Mouse (Mus musculus): ENCODE data around the gene Tpsb2. TPM values are rescaled to one million over a fixed set of nuclear protein-coding genes. Genes with fewer than 3 reads are reported as not detected.

Tpsb2 gene
- not detected in 2 replicates for total RNA-seq (2017)

DNA sequence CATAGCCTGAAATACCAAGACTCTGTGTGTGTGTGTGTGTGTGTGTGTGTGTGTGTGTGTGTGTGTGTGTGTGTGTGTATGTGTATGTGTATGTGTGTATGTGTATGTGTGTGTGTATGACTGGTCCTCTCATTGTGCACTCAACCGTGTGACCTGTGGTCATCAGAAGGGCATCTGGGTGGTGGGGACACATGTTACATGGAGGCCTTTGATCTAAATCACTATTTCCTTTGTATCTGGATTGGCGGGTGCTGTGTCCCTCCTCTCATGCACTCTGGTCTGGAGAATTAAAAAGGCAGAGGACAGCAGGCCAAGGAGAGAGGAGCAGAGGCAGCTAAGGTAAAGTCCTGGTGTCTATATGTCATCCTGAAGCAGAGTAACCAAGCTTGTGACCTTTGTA lies at the start of gene Tpsb2:
Tpsb2 (plus strand) TSS at position 301 of the 400 bp plus-strand sequence.
- ATAC-seq (ENCODE audit: extremely low read depth, insufficient number of reproducible peaks, low FRiP score, poor library complexity, severe bottlenecking): no peak

DNA sequence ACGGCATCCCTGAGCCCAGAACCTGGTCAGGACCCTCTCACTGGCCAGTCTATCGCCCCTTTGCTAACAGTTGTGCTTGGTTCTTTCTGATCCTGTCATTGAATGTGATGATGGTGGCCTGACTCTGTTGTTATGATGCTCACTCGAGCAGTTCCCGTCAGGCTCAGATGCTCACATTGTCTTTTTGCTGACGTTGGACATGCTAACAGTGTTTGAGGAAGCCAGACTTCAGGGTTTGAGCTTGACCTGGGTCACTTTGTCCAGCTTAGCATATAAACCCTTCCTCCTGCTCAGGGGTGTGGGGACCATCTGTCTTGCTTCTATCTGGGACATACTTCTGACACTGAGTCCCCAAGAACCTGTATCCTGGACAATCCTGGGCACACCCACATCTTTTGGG lies 47.8 kb upstream of the Tpsb2 start, which contains the start of gene Prss29:
Prss29 (plus strand) TSS at position 301 of the 400 bp plus-strand sequence.
- no peak for ATAC-seq (ENCODE audit: extremely low read depth, insufficient number of reproducible peaks, low FRiP score, poor library complexity, severe bottlenecking)

DNA sequence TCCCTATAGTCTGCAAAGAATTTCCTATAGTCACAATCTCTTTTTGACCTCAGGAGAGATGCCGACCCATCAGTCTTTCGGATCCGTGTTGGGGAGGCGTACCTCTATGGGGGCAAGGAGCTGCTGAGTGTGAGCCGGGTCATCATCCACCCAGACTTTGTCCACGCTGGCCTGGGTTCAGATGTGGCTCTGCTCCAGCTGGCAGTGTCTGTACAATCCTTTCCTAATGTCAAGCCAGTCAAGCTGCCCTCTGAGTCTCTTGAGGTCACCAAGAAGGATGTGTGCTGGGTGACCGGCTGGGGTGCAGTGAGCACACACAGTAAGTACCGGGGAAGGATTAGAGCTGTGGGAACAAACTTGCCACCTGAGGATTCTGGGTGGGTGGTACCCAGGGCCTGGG lies 45.3 kb upstream of the Tpsb2 start:
- no peak for ATAC-seq (ENCODE audit: extremely low read depth, insufficient number of reproducible peaks, low FRiP score, poor library complexity, severe bottlenecking)

DNA sequence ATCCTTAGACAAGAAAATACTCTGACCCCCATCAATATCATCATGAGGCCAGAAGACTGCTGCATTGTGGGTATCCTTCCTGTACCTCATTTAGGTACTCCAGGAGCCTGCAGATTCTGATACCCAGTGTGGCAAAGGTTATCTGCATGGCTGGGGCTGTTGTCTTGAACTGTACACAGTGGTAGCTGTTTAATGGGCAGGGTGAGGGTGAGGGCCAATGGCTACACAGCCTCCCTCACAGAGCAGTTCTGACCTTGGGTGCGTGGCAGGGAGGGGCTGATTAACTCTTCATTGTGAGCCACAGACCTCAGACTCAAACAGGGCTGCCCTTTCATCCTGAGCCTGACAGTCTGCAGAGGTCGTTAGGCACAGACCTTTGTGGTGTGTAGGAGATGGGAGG lies 43.2 kb upstream of the Tpsb2 start:
- ATAC-seq (ENCODE audit: extremely low read depth, insufficient number of reproducible peaks, low FRiP score, poor library complexity, severe bottlenecking): no peak

DNA sequence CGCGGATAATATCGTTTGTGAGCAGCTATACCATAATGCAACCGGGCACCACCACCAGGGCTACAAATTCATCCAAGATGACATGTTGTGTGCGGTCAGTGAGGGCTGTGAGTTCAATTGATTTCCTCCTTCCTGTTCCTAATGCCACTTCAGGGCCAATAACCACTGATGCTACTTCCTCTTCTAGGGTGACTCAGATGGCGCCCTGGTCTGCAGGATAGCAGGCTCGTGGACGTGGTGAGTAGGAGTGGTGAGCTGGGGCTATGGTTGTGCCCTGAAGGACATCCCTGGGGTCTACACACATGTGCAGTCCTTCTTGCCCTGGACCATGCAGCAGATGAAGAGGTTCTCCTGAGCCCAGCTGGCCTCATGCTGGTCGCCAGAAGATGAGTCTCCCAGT lies 33.8 kb upstream of the Tpsb2 start:
- no peak for ATAC-seq (ENCODE audit: extremely low read depth, insufficient number of reproducible peaks, low FRiP score, poor library complexity, severe bottlenecking)

DNA sequence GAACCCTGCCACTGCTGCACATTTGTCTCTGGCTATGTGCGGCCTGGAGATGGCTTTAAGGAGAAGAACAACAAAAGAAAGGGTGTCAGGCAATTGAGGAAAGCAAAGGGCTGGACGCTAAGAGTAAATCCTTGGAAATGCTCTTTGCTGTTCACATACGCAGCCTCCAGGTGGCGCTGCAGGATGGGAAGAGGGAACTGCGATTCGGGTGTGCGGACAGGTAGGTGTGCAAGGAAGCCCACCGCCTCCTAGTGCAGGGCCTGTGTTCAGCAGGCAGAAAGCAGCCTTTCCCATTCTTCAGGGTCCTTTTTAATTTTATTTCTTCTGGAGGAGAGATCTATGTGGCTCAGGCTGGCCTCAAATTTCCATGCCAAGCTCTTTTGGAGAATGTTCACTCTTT lies 32.2 kb upstream of the Tpsb2 start:
- ATAC-seq (ENCODE audit: extremely low read depth, insufficient number of reproducible peaks, low FRiP score, poor library complexity, severe bottlenecking): no peak

DNA sequence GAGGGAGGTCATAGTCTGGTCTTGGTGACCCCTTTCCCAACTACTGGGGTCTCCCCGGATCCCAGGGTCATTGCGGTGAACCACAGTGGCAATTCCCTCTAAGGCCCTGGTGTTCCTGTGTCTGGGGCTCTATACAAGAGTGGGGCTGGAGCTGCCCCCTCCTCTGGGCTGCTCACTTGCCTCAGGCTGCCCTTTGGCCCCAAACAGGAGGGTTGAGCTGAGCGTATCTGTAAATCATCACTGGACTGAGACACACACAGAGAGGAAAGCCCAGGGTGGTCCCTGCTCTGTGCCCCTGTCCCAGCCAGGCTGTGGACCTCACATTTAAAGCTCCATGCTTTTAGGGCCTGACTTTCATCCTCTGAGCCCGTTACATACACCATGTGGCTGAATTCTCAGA lies 27.9 kb upstream of the Tpsb2 start:
- no peak for ATAC-seq (ENCODE audit: extremely low read depth, insufficient number of reproducible peaks, low FRiP score, poor library complexity, severe bottlenecking)

DNA sequence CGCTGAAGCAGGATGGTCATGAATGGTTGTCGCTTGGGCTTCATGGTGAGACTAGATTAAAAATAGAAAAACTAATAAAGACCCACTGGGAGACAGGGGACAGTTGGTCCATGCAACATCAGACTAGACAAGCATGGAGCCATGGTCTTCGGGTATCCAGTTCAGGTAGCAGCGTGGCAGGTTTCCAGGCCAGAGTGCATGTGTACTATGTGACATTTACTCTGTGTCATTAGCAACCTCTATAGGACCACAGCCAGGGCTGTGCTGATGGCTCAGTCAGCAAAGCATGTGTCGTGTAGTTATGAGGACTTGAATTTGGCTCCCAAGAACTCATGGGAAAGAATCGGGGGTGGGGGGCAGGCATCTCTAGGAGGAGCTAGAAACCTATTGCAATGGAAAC lies 26.1 kb upstream of the Tpsb2 start:
- ATAC-seq (ENCODE audit: extremely low read depth, insufficient number of reproducible peaks, low FRiP score, poor library complexity, severe bottlenecking): no peak

DNA sequence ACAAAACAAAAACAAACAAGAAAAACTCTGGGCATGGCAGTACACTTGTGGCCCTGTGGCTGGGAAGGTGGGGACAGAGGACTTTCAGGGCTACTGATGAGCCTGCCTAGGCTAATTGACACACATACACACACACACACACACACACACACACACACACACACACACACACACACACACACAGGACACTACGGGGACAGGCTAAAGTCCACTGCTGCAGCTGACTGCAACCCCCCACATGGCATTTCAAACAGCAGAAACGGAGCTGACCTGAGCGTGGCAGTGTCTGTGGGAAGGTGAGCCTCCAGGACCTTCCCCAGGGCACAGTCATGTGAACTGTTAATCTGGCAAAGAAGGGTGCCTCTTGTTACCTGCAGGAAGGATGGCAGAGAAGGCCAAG lies 24.6 kb upstream of the Tpsb2 start:
- ATAC-seq (ENCODE audit: extremely low read depth, insufficient number of reproducible peaks, low FRiP score, poor library complexity, severe bottlenecking): no peak

DNA sequence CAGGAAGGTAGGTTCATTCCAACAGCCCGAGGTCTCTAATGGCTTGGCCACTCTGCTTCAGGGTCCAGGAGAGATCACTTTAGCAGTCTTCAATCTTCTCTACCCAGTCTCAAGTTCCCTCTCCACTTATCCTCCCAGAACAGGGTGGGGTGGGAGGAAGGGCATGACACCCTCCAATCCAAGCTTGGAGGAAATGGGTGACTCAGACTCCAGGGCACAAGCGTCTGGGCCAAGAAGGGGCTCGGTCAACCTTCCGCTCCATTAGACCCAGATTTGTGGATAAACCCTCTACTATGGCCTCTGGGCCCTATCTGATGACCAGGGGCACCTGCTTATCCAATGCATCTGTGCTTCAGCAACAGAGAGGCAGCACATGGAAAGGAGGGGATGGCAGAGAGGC lies 20.6 kb upstream of the Tpsb2 start, which contains the start of gene Tpsab1:
Tpsab1 (minus strand) TSS at position 101 of the 400 bp plus-strand sequence.
- no peak for ATAC-seq (ENCODE audit: extremely low read depth, insufficient number of reproducible peaks, low FRiP score, poor library complexity, severe bottlenecking)

DNA sequence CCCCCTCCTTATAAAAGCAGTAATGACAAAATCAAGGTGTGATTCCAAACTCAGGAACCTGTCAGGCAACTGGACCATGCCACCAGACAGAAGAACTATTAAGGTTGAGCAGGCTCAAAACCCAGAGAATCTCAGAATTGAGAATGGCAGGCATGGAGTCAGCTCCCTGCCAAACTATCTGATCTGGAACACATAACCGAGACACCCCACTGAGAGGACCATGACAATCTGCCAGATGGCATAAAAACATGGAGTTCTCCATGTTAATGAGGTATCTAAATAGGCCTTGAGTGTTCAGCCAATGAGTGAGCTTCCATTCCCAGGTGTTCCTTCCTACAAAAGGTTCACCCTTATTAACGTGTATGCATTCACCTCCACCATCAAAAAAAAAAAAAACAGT lies 4.8 kb upstream of the Tpsb2 start:
- no peak for ATAC-seq (ENCODE audit: extremely low read depth, insufficient number of reproducible peaks, low FRiP score, poor library complexity, severe bottlenecking)

DNA sequence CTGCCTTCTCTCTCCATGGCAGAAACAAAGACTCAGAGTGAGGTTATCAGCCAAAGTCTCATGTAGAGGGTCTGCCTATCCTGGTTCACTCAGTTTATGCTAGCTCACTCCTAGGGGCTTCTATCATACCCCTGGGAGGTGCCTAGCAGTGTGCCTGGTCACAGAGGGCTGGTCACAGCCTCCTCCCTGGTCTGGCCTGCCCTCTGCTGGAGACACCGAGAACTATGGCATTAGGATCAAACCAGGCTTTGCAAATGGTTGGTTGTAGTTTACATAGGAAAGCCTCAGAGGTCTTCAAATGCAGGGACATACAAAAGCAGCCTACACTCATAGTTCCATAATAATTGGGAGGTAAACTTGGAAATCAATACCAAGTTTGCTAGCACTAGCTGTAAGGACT lies 2.4 kb upstream of the Tpsb2 start:
- ATAC-seq (ENCODE audit: extremely low read depth, insufficient number of reproducible peaks, low FRiP score, poor library complexity, severe bottlenecking): no peak

DNA sequence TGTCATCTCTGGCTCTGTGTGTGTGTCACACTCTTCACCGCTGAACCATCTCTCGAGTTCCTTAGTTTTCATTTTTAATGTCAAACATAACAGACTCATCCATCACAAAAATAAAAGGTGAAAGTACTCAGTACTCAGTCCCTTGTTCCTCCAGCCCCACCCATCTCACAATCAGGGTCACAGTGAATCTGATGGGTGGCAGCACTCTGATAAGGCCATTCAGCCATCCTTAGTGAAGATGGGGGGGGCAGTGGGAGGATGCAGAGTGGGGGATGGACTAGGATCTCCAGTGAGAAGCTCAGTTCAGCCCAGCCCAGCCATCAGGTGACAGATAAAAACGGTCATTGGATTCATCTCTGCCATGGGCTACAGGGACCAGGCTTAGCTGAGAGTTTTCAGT lies 2.9 kb downstream of the Tpsb2 start, which contains the start of gene Tpsg1:
Tpsg1 (plus strand) TSS at position 301 of the 400 bp plus-strand sequence.
- no peak for ATAC-seq (ENCODE audit: extremely low read depth, insufficient number of reproducible peaks, low FRiP score, poor library complexity, severe bottlenecking)

DNA sequence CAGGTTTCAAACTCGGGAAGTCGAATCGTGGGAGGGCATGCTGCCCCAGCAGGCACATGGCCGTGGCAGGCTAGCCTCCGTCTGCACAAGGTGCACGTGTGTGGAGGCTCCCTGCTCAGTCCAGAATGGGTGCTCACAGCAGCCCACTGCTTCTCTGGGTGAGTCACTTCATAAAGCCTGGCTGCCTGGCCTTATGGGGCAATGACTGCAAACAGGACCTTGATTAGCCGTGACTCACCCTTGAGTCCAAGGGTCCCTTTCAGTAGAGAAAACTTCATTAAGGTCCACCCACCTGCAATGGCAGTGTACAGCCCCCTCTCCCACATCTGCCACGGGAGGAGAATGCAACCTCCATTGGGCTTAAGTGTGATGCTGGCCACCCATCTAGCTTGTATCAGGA lies 6.4 kb downstream of the Tpsb2 start:
- ATAC-seq (ENCODE audit: extremely low read depth, insufficient number of reproducible peaks, low FRiP score, poor library complexity, severe bottlenecking): no peak

DNA sequence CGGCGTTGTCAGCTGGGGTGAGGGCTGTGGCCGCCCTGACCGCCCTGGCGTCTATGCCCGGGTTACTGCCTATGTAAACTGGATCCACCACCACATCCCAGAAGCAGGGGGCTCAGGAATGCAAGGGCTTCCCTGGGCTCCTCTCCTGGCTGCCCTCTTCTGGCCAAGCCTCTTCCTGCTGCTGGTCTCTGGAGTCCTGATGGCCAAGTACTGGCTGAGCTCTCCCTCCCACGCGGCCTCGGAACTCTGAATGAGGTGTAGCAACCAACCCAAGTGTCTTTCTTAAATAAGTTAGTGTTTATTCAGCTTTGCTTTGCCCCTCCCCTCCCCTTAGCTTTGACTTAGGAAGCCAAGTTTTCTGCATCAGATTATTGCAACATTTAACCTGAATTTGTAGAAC lies 7.9 kb downstream of the Tpsb2 start:
- ATAC-seq (ENCODE audit: extremely low read depth, insufficient number of reproducible peaks, low FRiP score, poor library complexity, severe bottlenecking): no peak

DNA sequence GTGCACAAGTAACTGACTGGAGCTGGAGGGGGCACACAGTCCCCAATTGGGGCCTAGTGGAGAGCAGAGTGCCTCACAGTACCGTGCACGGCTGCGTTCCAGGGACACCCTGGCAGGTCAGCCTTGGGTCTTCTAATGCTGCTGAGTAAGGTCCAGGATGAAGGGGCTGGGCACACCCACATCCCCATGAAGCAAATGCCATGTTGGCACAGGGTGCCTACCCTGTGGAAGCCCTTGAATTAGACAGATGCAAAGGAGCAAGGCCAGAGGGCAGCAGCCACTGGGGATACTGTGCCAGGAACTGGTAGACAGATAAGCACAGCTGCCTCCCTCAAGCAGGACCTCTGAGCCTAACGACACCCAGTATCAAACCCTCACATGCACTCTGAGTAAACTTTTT lies 28.4 kb downstream of the Tpsb2 start:
- ATAC-seq (ENCODE audit: extremely low read depth, insufficient number of reproducible peaks, low FRiP score, poor library complexity, severe bottlenecking): no peak

DNA sequence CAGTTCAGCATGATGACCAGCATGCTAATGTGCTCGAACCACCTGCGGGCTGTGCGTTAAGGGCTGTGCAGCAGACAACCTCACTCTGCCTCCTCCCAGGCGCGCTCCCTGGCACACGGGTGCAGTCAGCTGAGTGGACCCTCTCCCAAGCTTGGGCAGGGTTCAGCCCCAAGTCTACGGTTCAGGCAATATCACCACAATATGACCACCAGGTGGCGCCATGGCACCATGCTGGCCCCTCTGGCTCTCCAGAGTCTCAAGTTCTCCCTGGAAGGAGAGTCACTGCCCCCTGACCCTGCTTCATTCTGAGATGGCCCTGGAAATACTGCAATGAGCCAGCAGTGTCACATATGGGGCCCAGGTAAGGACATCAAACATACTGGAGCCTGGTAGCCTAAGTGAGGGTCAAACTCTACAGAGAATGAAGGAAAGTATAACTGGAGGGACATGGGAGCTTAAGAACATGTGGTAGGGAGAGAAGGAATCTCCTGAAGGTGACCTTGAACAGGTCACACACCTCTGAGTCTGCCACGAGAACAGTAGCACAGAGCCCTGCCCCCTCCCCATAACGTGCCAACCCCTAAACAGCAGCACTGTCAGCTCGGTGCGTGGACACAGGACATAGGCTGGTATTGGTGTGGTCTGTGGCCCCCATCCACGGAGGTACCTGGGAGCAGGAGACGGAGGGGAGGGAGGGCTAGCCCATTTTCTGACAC lies 31.9 kb downstream of the Tpsb2 start:
- no peak for ATAC-seq (ENCODE audit: extremely low read depth, insufficient number of reproducible peaks, low FRiP score, poor library complexity, severe bottlenecking)

DNA sequence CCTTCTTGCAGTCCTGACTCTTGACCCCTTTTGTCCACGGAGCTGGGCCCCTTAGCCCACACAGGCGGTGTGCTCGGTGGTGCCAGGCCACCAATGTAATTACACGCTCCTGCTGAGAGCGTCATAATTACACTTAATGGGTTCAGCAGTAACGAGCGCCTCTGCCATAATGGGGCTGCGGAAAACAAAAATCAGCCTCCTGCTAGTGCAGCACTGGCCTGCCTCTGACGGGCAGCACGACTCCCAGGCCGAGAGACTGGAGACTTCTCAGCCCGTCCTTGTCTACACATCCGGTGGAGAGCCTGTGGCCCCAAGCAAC lies 32.4 kb downstream of the Tpsb2 start:
- no peak for ATAC-seq (ENCODE audit: extremely low read depth, insufficient number of reproducible peaks, low FRiP score, poor library complexity, severe bottlenecking)

DNA sequence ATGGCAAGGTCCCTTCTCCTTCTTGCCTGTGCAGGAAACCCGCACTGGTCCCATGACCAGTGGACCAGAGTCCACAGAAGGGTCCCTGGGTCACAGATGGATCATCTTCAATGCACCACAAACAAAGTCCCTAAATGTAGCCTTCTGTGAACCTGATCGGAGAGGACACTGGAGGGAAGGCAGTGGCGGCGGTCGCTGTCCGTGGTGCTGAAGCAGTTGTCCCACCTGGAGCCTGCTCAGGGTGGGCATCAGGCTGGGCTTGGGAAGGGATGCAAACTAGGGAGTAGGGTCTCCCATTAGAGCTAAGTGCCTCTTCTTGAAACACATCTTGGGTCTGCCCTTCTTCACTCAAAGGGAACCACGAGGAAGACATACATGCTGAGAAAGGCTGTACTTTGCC lies 34.3 kb downstream of the Tpsb2 start:
- ATAC-seq (ENCODE audit: extremely low read depth, insufficient number of reproducible peaks, low FRiP score, poor library complexity, severe bottlenecking): no peak

DNA sequence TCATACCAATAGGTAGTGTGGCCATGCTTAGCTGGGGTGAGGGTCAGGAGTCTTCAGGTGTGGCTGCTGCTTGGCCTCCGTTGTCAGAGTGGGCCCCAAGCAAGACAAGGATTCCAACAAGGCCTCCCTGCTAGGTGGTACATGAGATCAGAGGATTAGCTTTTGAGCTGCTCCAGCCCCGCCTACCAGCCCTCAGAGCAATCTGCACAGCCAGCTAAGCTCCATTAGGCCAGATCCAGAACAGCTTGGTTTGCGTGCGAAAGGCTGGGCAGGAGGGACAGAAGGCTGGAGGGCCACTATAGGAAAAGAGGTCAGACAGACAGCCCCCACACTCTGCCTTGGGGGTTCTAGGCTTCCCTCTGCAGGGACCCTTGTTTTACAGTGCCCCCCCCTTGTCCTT lies 35.4 kb downstream of the Tpsb2 start:
- ATAC-seq (ENCODE audit: extremely low read depth, insufficient number of reproducible peaks, low FRiP score, poor library complexity, severe bottlenecking): no peak

DNA sequence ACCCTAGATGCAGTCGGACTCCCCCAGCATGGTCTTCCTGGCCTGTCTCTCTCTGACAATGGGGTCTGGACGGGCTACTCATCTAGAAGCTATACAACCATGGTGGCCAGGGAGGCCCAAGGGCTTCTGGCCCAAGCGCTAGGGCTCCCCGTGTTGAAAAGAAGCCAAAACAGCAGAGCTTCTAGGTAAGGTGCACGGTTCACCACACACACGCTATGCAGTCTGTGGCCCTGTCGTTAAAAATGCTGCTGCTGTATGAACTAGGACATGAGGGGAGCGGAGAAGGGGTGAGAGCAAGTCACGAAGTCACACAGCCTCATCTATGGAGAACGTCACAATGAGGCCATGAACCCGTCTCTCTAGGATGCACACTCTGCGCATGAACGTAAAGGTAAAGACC lies 36.1 kb downstream of the Tpsb2 start:
- no peak for ATAC-seq (ENCODE audit: extremely low read depth, insufficient number of reproducible peaks, low FRiP score, poor library complexity, severe bottlenecking)
